Comparison of ENCODE assay signal across 9 mouse cellular contexts in genomic region chr5:36726387-36726801, GRCm38 (mm10). TPM values are rescaled to one million over a fixed set of nuclear protein-coding genes. Genes with fewer than 3 reads are reported as not detected.
DNase-seq lines count a peak whose midpoint lies in the region; ATAC-seq and TF ChIP-seq lines count a peak whose summit lies in the region.
"Had no signal": no experiment of that assay in that cellular context is flagged by ENCODE, and none has a peak within 500 bp of the region (broad histone marks: within the 10 kb centered on the region; RNA-seq: fewer than 3 reads in every experiment).

No protein-coding gene starts in this region.

- H3K9me3 ChIP-seq in intestine, embryonic 16.5 days (ENCODE audit: control insufficient read depth, low read length) = no peaks in the 10 kb centered on the region
- H3K9me3 ChIP-seq in hindbrain, embryonic 10.5 days = no peaks in the 10 kb centered on the region

- no peaks in the 10 kb centered on the region for H3K27me3 ChIP-seq in intestine, embryonic 16.5 days (replicated peaks; ENCODE audit: control insufficient read depth, insufficient read depth, low read length)
- no peaks in the 10 kb centered on the region for H3K27me3 ChIP-seq in hindbrain, embryonic 10.5 days (ENCODE audit: insufficient read depth, poor library complexity, severe bottlenecking)

- no peak overlapping the region for H3K4me3 ChIP-seq in intestine, embryonic 16.5 days (ENCODE audit: low read length)
- no peak overlapping the region for H3K4me3 ChIP-seq in left cerebral cortex, adult 2 months
- no peak overlapping the region for H3K4me3 ChIP-seq in hindbrain, embryonic 10.5 days

- H3K9ac ChIP-seq in intestine, embryonic 16.5 days (ENCODE audit: low read depth, low read length) = no peak overlapping the region

- H3K4me2 ChIP-seq in intestine, embryonic 16.5 days (ENCODE audit: low read depth, low read length) = peak overlapping the region; percentile 26

- H3K4me1 ChIP-seq in intestine, embryonic 16.5 days (ENCODE audit: control insufficient read depth, insufficient read depth, low read length) = peaks cover 24% of the 10 kb centered on the region
- H3K4me1 ChIP-seq in hindbrain, embryonic 10.5 days (replicated peaks) = peaks cover 35% of the 10 kb centered on the region; the same call in 1 of the 2 replicates

- peak overlapping the region; percentile 55 for H3K27ac ChIP-seq in intestine, embryonic 16.5 days (ENCODE audit: low read length)
- H3K27ac ChIP-seq in left cerebral cortex, adult 2 months = no peak overlapping the region
- H3K27ac ChIP-seq in hindbrain, embryonic 10.5 days = no peak overlapping the region

- H3K36me3 ChIP-seq in intestine, embryonic 16.5 days (ENCODE audit: control insufficient read depth, insufficient read depth, low read length) = no peaks in the 10 kb centered on the region
- no peaks in the 10 kb centered on the region for H3K36me3 ChIP-seq in hindbrain, embryonic 10.5 days

- intact Hi-C loops in left cerebral cortex, adult 2 months (cut with DNase I) = no loop called here

- WGBS in intestine, embryonic 16.5 days = 44% methylated on average over 9 of the region's 9 CpGs
- 71% methylated on average over 9 of the region's 9 CpGs for WGBS in hindbrain, embryonic 10.5 days

- peak; percentile 72 for DNase-seq in adrenal gland, adult 2 months
- no peak for DNase-seq in adrenal gland, postnatal 10 days
- DNase-seq in B cell, adult 2 months = peak; percentile 43 to 46
- DNase-seq in lung, postnatal 25 days (ENCODE audit: low spot score) = peak; percentile 26
- DNase-seq in left cerebral cortex, adult 2 months (ENCODE audit: extremely low spot score in 1 of 2, low spot score in 2 of 2) = no peak
- DNase-seq in gastrocnemius, postnatal 10 days = no peak
- no peak for DNase-seq in hindbrain, embryonic 10.5 days (ENCODE audit: low spot score)
- DNase-seq: thymus, adult 2 months had no signal

- no peak for TF ChIP-seq CTCF in left cerebral cortex, adult 2 months (IDR thresholded peaks at IDR 0.05)

- ATAC-seq in intestine, embryonic 16.5 days = peak; percentile 84

RNA-seq across cellular contexts. Expression of gene Bloc1s4, which starts 22.1 kb away (rescaled TPM):
- total RNA-seq in adrenal gland, adult 2 months (2021) = 10 to 100 TPM; 21.9 to 27.5 TPM
- 64.9 and 70.9 TPM in 2 replicates for polyA plus RNA-seq in adrenal gland, adult 2 months (2012; rRNA removed)
- 10 to 100 TPM; 22.6 to 27.2 TPM for total RNA-seq in adrenal gland, postnatal 10 days (2021)
- polyA plus RNA-seq in intestine, embryonic 16.5 days (2015; fragmentation: Nextera tagmentation; extraction: Ambion mirVana) = 16.5 and 19.7 TPM in 2 replicates
- 10 to 100 TPM; 19.3 to 19.7 TPM for total RNA-seq in left cerebral cortex, adult 2 months (2021)
- 10 to 100 TPM in 1 of 2 experiments, 1 to 10 TPM in 1; 9.8 to 11.0 TPM for total RNA-seq in gastrocnemius, postnatal 10 days (2021)
- 23.1 and 23.5 TPM in 2 replicates for polyA plus RNA-seq in hindbrain, embryonic 10.5 days (2016; fragmentation: Nextera tagmentation; extraction: Ambion mirVana)

RNA-seq across cellular contexts. Expression of gene D5Ertd579e, which starts 30.6 kb away (rescaled TPM):
- total RNA-seq in adrenal gland, adult 2 months (2021) = 10 to 100 TPM; 64.4 to 83.5 TPM
- polyA plus RNA-seq in adrenal gland, adult 2 months (2012; rRNA removed) = 13.7 and 13.9 TPM in 2 replicates
- 10 to 100 TPM; 49.6 to 64.1 TPM for total RNA-seq in adrenal gland, postnatal 10 days (2021)
- 14.0 and 14.2 TPM in 2 replicates for polyA plus RNA-seq in intestine, embryonic 16.5 days (2015; fragmentation: Nextera tagmentation; extraction: Ambion mirVana)
- total RNA-seq in left cerebral cortex, adult 2 months (2021) = 100 to 1,000 TPM in 1 of 2 experiments, 10 to 100 TPM in 1; 93.9 to 111 TPM
- total RNA-seq in gastrocnemius, postnatal 10 days (2021) = 10 to 100 TPM; 51.2 to 67.3 TPM
- polyA plus RNA-seq in hindbrain, embryonic 10.5 days (2016; fragmentation: Nextera tagmentation; extraction: Ambion mirVana) = 25.9 and 28.2 TPM in 2 replicates

Comparison
In these comparisons a context has a peak if more than half of its experiments do, and no peak if none do; other contexts are left out.
1. DNase-seq: peak in adrenal gland, adult 2 months (single experiment), B cell, adult 2 months (2 of 2) and lung, postnatal 25 days (single experiment); none in adrenal gland, postnatal 10 days (single experiment), left cerebral cortex, adult 2 months (0 of 2), gastrocnemius, postnatal 10 days (single experiment) and hindbrain, embryonic 10.5 days (single experiment).